Mouse (Mus musculus) spleen, adult 2 months (tissue): ENCODE results near the gene Sar1b.

Source experiments
- CTCF ChIP-seq: fragments of 200-500 bp; IDR thresholded peaks from 2 replicates; pipeline ENCODE4 v1.5.1; 2011; ENCODE audit warnings: mild to moderate bottlenecking, inconsistent platforms; ENCODE audit not compliant: insufficient read depth, insufficient read length, insufficient replicate concordance; ENCODE audit errors: extremely low read depth
- POLR2A ChIP-seq: fragments of 200-500 bp; IDR thresholded peaks from 2 replicates; pipeline ENCODE4 v1.6.1; 2011; ENCODE audit warnings: low read depth, low read length, inconsistent platforms

DNA sequence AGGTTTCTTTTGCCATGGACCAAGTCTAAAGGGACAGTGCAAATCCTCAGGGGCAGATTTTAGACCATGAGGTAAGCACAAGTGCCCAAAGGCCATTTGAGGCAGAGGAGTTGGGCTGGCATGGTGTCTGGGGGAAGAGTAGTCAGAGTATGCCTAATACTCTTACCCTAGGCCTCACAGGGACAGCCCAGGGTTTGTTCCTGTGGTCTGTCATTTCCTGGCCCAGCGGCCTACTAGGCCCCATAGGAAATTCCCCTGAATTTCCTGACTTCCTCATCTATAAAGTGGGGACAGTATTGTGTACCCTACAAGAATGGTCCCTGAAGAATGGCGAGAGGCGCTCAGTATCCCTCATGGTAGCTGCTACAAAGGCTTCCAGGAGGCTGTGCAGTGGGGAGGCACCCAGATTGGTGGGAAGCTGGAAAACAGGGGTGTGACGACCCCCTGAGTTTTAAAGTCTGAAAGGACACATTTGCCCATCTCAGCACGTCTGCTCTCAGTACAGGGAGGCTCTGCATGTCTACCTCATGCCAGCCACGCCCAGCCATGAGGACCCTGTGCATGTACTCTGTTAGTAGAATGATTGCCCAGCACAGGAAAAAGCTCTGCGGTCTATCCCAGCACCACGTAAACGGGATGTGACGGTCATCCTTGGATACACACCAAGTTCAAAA, 70.0 kb downstream of the Sar1b start:
- no peak for TF ChIP-seq CTCF
- no peak for TF ChIP-seq POLR2A
